Mouse (Mus musculus): Measurements from ENCODE around the gene Ank. TPM values are rescaled to one million over a fixed set of nuclear protein-coding genes. Genes with fewer than 3 reads are reported as not detected.
A peak's percentile ranks its signal among the peaks of the same experiment; 100 is the strongest.

Ank gene
- polyA plus RNA-seq, 1 experiment from 2014 or later, result 10.8 TPM

- ATAC-seq (ENCODE audit: insufficient read depth), result no peak
- no peak overlapping the region for H3K4me3 ChIP-seq (replicated peaks)
- H3K4me1 ChIP-seq (replicated peaks), result no peaks in the 10 kb centered on the region
- H3K9me3 ChIP-seq (replicated peaks), result no peaks in the 10 kb centered on the region
- H3K27ac ChIP-seq (replicated peaks), result no peak overlapping the region
- no peak overlapping the region for H3K9ac ChIP-seq
- H3K4me2 ChIP-seq, result no peak overlapping the region
- H3K36me3 ChIP-seq (replicated peaks), result peaks cover 79% of the 10 kb centered on the region
- H3K27me3 ChIP-seq, result no peaks in the 10 kb centered on the region
- 34% methylated on average over 4 of the region's 4 CpGs for WGBS (ENCODE audit: insufficient replicate concordance)
Observed at GRCm38 (mm10) chr15:27609554-27609953, 143.1 kb downstream of the Ank start.

DNA sequence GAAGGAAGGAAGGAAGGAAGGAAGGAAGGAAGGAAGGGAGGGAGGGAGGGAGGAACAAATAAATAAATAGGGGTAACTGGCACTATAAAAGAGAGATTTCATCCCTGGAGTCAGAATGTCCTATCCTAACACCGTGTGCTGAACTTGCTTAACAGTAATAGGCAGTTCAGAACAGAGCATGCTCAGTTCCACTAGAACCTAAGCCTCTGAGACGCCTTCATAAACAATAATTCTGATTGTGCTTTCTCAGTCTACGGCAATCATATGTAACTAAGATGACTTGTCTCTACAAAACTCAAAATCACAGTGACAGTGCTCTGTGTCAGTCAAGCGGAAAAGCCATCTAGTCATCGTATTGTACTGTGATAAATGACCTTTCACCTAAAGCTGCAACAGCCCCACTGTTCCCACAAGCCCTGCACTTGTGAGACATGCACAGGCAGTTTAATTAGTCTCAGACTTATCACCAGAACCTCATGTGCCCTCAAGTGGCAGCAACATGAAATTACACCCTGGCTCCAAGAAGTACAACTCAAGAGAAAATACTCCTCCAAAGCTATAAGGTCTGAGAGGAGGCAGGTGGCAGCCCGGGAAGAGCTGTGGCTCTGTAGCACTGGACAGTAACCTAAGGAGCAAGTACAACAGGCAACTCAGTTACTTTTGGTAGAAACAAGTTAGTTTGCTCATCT, 146.2 kb downstream of the Ank start:
- no peaks in the 10 kb centered on the region for H3K27me3 ChIP-seq
- H3K4me2 ChIP-seq, result no peak overlapping the region
- ATAC-seq (ENCODE audit: insufficient read depth), result 0 out of 2 replicates have a peak, but pooled peaks have one; percentile 28
- H3K9ac ChIP-seq, result no peak overlapping the region
- H3K4me3 ChIP-seq (replicated peaks), result no peak overlapping the region
- peaks cover 79% of the 10 kb centered on the region for H3K36me3 ChIP-seq (replicated peaks)
- WGBS (ENCODE audit: insufficient replicate concordance), result 50% methylated on average over 6 of the region's 6 CpGs
- H3K9me3 ChIP-seq (replicated peaks), result no peaks in the 10 kb centered on the region
- no peaks in the 10 kb centered on the region for H3K4me1 ChIP-seq (replicated peaks)
- H3K27ac ChIP-seq (replicated peaks), result no peak overlapping the region

GRCm38 (mm10) chr15:27613255-27613654, 146.8 kb downstream of the Ank start:
- H3K4me1 ChIP-seq (replicated peaks), result peaks cover under 1% of the 10 kb centered on the region; the same call in 1 of the 2 replicates
- H3K9me3 ChIP-seq (replicated peaks), result no peaks in the 10 kb centered on the region
- ATAC-seq (ENCODE audit: insufficient read depth), result 0 out of 2 replicates have a peak, but pooled peaks have one; percentile 37
- no peak overlapping the region for H3K27ac ChIP-seq (replicated peaks)
- WGBS (ENCODE audit: insufficient replicate concordance), result 74% methylated on average over 4 of the region's 4 CpGs
- H3K27me3 ChIP-seq, result no peaks in the 10 kb centered on the region
- peaks cover 79% of the 10 kb centered on the region for H3K36me3 ChIP-seq (replicated peaks)
- no peak overlapping the region for H3K4me3 ChIP-seq (replicated peaks)
- H3K4me2 ChIP-seq, result no peak overlapping the region
- H3K9ac ChIP-seq, result no peak overlapping the region

DNA sequence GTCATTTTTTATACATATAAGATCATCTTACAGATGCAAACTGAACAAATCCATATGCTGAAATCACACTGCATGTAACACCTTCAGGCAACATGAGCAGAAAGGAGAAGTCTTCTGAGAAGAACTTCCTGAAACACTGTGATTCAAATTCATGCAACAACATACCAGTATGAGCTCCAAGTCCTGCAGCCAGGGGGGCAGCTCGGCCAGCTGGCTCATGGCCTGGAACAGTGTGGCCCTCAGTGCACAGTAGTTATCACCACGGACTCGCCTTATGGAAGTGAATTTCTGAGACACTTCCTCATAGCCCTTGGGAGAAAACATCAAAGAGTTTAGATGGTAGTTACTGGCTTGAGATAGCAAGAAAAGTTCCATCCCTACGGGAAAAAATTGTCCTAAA, 149.7 kb downstream of the Ank start:
- Histone ChIP-seq H3K9ac (no peak overlapping the region), H3K27ac (replicated peaks) (no peak overlapping the region), H3K4me3 (replicated peaks) (no peak overlapping the region), H3K4me1 (replicated peaks) (peaks cover 18% of the 10 kb centered on the region), H3K36me3 (replicated peaks) (peaks cover 75% of the 10 kb centered on the region), H3K9me3 (replicated peaks) (no peaks in the 10 kb centered on the region), H3K27me3 (no peaks in the 10 kb centered on the region), H3K4me2 (no peak overlapping the region)
- no peak for ATAC-seq (ENCODE audit: insufficient read depth)
- 58% methylated on average over 4 of the region's 4 CpGs for WGBS (ENCODE audit: insufficient replicate concordance)

DNA sequence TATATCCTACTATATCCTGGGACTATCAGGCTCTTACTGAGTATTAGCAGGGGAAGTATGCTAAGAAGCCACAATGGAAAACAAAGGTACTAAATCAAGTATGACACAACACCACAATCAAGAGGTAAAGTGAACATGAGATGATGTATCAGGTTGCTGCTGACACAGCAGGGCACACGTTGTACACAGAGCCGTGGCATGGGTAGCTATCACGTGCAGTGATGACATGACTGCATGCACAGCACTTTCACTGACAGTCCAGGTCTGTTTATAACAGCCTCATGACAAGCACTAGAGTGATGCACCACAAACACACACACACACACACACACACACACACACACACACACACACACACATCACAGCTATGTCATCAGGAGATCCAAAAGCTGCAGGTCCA, 150.8 kb downstream of the Ank start:
- no peak for ATAC-seq (ENCODE audit: insufficient read depth)
- Histone ChIP-seq H3K4me3 (replicated peaks) (no peak overlapping the region), H3K4me1 (replicated peaks) (peaks cover 20% of the 10 kb centered on the region), H3K9me3 (replicated peaks) (no peaks in the 10 kb centered on the region), H3K27ac (replicated peaks) (no peak overlapping the region), H3K27me3 (no peaks in the 10 kb centered on the region), H3K4me2 (no peak overlapping the region), H3K9ac (no peak overlapping the region), H3K36me3 (replicated peaks) (peaks cover 72% of the 10 kb centered on the region)
- 89% methylated on average over 3 of the region's 3 CpGs for WGBS (ENCODE audit: insufficient replicate concordance)

GRCm38 (mm10) chr15:27618778-27619533, 152.5 kb downstream of the Ank start:
- WGBS (ENCODE audit: insufficient replicate concordance), result 36% methylated on average over 6 of the region's 6 CpGs
- ATAC-seq (ENCODE audit: insufficient read depth), result peak; percentile 72
- peak overlapping the region; percentile 20; the same call in 1 of the 2 replicates for H3K4me2 ChIP-seq

DNA sequence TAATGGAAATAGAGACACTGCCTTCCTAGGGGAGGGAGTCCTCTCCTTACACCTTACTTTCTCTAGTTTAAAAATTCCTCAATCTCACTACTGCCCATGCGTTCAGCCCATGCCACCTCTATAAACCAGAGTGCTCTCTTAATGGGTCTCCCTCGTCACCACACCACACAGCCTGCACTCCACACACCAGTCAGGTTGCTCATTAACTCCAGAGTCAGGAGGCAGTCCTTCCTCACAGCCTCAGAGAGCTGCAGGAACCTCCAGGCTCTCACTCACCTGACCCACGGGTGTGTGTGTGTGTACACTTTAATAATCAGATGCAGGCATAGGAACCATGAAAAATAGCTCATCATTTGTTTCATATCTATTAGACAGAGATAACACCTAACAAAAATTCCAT, 153.2 kb downstream of the Ank start:
- H3K4me2 ChIP-seq, result no peak overlapping the region
- H3K9ac ChIP-seq, result no peak overlapping the region
- H3K4me1 ChIP-seq (replicated peaks), result peaks cover 28% of the 10 kb centered on the region
- H3K36me3 ChIP-seq (replicated peaks), result peaks cover 72% of the 10 kb centered on the region
- peak; percentile 49; the same call in 1 of the 2 replicates for ATAC-seq (ENCODE audit: insufficient read depth)
- H3K27ac ChIP-seq (replicated peaks), result no peak overlapping the region; the same call in 1 of the 2 replicates
- H3K9me3 ChIP-seq (replicated peaks), result no peaks in the 10 kb centered on the region
- 43% methylated on average over 3 of the region's 3 CpGs for WGBS (ENCODE audit: insufficient replicate concordance)
- no peak overlapping the region for H3K4me3 ChIP-seq (replicated peaks)
- no peaks in the 10 kb centered on the region for H3K27me3 ChIP-seq

More at GRCm38 (mm10) chr15:27618778-27619533, 152.5 kb downstream of the Ank start:
- peak overlapping the region; percentile 42; the same call in 1 of the 2 replicates for H3K27ac ChIP-seq (replicated peaks)
- no peak overlapping the region for H3K4me3 ChIP-seq (replicated peaks)
- H3K9me3 ChIP-seq (replicated peaks), result no peaks in the 10 kb centered on the region
- peaks cover 20% of the 10 kb centered on the region for H3K4me1 ChIP-seq (replicated peaks)
- peaks cover 77% of the 10 kb centered on the region for H3K36me3 ChIP-seq (replicated peaks)
- H3K27me3 ChIP-seq, result no peaks in the 10 kb centered on the region
- H3K9ac ChIP-seq, result no peak overlapping the region

- Histone ChIP-seq H3K9ac (no peak overlapping the region), H3K4me2 (no peak overlapping the region), H3K9me3 (replicated peaks) (no peaks in the 10 kb centered on the region), H3K4me1 (replicated peaks) (peaks cover 37% of the 10 kb centered on the region), H3K36me3 (replicated peaks) (peaks cover 69% of the 10 kb centered on the region), H3K4me3 (replicated peaks) (no peak overlapping the region), H3K27ac (replicated peaks) (no peak overlapping the region), H3K27me3 (no peaks in the 10 kb centered on the region)
- ATAC-seq (ENCODE audit: insufficient read depth), result no peak
- WGBS (ENCODE audit: insufficient replicate concordance), result 68% methylated on average over 6 of the region's 6 CpGs
Observed at GRCm38 (mm10) chr15:27620475-27621185, 154.2 kb downstream of the Ank start.

- 76% methylated on average over 6 of the region's 6 CpGs for WGBS (ENCODE audit: insufficient replicate concordance)
- no peak overlapping the region for H3K4me2 ChIP-seq
- H3K9ac ChIP-seq, result no peak overlapping the region
- no peaks in the 10 kb centered on the region for H3K27me3 ChIP-seq
- no peak overlapping the region for H3K27ac ChIP-seq (replicated peaks)
- peaks cover 55% of the 10 kb centered on the region for H3K36me3 ChIP-seq (replicated peaks)
- H3K4me1 ChIP-seq (replicated peaks), result peaks cover 62% of the 10 kb centered on the region
- H3K4me3 ChIP-seq (replicated peaks), result no peak overlapping the region
- no peaks in the 10 kb centered on the region for H3K9me3 ChIP-seq (replicated peaks)
- ATAC-seq (ENCODE audit: insufficient read depth), result no peak
Observed at GRCm38 (mm10) chr15:27623286-27623685, 156.8 kb downstream of the Ank start.

GRCm38 (mm10) chr15:27625014-27625889, 158.8 kb downstream of the Ank start:
- Histone ChIP-seq H3K4me1 (replicated peaks) (peaks cover 66% of the 10 kb centered on the region), H3K9ac (no peak overlapping the region), H3K9me3 (replicated peaks) (no peaks in the 10 kb centered on the region), H3K27ac (replicated peaks) (peak overlapping the region; percentile 14; the same call in 1 of the 2 replicates), H3K36me3 (replicated peaks) (peaks cover 40% of the 10 kb centered on the region), H3K4me2 (no peak overlapping the region), H3K27me3 (no peaks in the 10 kb centered on the region), H3K4me3 (replicated peaks) (no peak overlapping the region)
- ATAC-seq (ENCODE audit: insufficient read depth), result no peak
- WGBS (ENCODE audit: insufficient replicate concordance), result 35% methylated on average over 13 of the region's 13 CpGs
